Mouse (Mus musculus) splenic B cell, adult 2 months (primary cell): ENCODE results near the gene Slco3a1.

Experiments
- DNase-seq: peaks from one replicate; pipeline ENCODE4 v3.0.0-alpha.2; 2011; ENCODE audit warnings: low read depth, low spot score
- H3K27me3 ChIP-seq: 2 replicates; pipeline ENCODE4 v1.6.1; 2012; ENCODE audit warnings: mild to moderate bottlenecking, low read length, moderate library complexity, mixed read lengths; ENCODE audit not compliant: control insufficient read depth, poor library complexity, insufficient read depth, severe bottlenecking
- H3K36me3 ChIP-seq: 2 replicates; pipeline ENCODE4 v1.6.1; 2012; ENCODE audit warnings: mild to moderate bottlenecking, low read length, moderate library complexity, mixed read lengths; ENCODE audit not compliant: control insufficient read depth, poor library complexity, insufficient read depth, severe bottlenecking

The Slco3a1 gene

DNA sequence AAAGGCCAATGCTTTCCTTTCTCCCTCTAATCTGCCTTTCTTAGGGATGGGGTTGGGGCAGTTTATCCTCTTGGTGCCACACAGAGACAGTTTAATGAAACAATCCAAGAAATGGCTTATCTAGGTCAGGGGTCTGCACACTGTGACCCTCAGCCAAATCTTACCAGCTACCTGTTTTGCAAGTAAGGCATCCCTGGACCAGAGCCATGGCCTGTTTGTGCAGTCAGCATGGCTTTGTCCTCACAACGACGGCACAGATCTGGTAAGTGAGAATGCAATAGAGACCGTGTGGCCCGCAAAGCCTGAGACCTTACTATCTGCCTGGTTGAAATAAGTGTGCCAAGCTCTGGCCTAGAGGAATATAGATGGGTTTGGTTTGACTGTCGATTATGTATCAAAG lies 36.3 kb downstream of the Slco3a1 start:
- no peaks in the 10 kb centered on the region for H3K36me3 ChIP-seq
- DNase-seq, result no peak
- no peaks in the 10 kb centered on the region for H3K27me3 ChIP-seq

GRCm38 (mm10) chr7:74510676-74511075 lies 43.9 kb downstream of the Slco3a1 start:
- DNase-seq, result no peak
- Histone ChIP-seq H3K36me3 (no peaks in the 10 kb centered on the region), H3K27me3 (no peaks in the 10 kb centered on the region; the same call in 1 of the 2 replicates)

- no peak for DNase-seq
Measured at GRCm38 (mm10) chr7:74508205-74508604, 46.4 kb downstream of the Slco3a1 start.

GRCm38 (mm10) chr7:74506856-74507255 lies 47.7 kb downstream of the Slco3a1 start:
- DNase-seq, result no peak
- H3K27me3 ChIP-seq, result no peaks in the 10 kb centered on the region; the same call in 1 of the 2 replicates
- H3K36me3 ChIP-seq, result no peaks in the 10 kb centered on the region

More at GRCm38 (mm10) chr7:74508205-74508604, 46.4 kb downstream of the Slco3a1 start:
- no peaks in the 10 kb centered on the region; the same call in 1 of the 2 replicates for H3K27me3 ChIP-seq
- H3K36me3 ChIP-seq, result no peaks in the 10 kb centered on the region

- no peaks in the 10 kb centered on the region; the same call in 1 of the 2 replicates for H3K27me3 ChIP-seq
- no peak for DNase-seq
- H3K36me3 ChIP-seq, result no peaks in the 10 kb centered on the region
Measured at GRCm38 (mm10) chr7:74505635-74506034, 48.9 kb downstream of the Slco3a1 start.

- DNase-seq, result no peak
- H3K36me3 ChIP-seq, result no peaks in the 10 kb centered on the region
- H3K27me3 ChIP-seq, result no peaks in the 10 kb centered on the region
Measured at GRCm38 (mm10) chr7:74501187-74501586, 53.4 kb downstream of the Slco3a1 start.

- no peaks in the 10 kb centered on the region for H3K27me3 ChIP-seq
- no peak for DNase-seq
- no peaks in the 10 kb centered on the region for H3K36me3 ChIP-seq
Measured at GRCm38 (mm10) chr7:74499470-74499869, 55.1 kb downstream of the Slco3a1 start.

DNA sequence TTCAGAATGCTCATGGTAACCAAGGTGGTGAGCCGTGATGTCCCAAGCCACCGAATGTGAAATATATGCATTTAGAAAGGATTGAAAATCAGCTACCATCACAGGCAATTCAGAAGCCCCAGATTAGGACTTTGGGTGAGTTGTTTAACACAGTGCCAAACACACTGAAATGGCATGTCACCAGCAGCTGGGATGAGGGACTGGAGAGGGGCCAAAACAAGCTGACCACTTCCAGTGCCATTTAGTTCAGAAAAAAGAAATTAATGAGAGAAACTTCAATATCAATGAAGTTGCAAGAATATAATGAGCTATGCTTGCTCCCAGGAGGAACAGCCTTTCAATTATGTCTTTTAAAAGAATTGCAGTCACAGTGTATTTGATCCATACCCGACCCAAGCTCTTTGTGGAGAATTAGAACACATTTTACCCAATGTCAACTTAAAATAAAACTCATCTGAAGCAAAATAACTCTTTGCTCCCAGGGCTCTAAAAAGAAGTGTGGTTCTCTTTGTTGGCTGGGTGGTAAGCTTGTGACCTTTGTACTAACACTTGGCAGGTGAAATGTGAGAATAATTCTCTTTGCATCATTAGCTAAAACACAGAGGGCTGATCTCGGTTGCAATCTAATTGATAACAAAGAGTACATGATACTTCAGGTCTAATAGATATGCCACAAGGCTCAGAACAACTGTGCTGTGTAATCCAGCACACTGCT lies 56.2 kb downstream of the Slco3a1 start:
- H3K27me3 ChIP-seq, result no peaks in the 10 kb centered on the region
- H3K36me3 ChIP-seq, result no peaks in the 10 kb centered on the region
- DNase-seq, result no peak

DNA sequence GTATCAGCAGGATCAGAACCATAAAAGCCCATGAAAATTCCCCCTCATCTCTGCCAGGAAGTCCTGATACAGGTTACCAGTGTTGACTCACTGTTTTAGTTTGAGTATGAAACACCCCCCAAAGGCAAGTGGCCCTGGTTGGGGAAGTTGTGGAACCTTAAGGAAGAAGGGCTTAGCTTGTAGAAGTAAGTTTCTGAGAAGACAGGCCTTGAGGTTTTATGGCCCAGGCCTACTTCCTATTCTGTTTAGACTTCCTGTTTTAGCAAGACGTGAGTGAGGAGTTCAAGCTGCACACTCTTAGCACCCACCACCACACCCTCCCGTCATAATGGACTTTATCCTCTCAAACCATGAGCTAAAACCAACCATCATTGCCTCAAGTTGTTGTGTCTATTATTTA lies 57.4 kb downstream of the Slco3a1 start:
- DNase-seq, result no peak
- H3K27me3 ChIP-seq, result no peaks in the 10 kb centered on the region
- no peaks in the 10 kb centered on the region for H3K36me3 ChIP-seq

DNA sequence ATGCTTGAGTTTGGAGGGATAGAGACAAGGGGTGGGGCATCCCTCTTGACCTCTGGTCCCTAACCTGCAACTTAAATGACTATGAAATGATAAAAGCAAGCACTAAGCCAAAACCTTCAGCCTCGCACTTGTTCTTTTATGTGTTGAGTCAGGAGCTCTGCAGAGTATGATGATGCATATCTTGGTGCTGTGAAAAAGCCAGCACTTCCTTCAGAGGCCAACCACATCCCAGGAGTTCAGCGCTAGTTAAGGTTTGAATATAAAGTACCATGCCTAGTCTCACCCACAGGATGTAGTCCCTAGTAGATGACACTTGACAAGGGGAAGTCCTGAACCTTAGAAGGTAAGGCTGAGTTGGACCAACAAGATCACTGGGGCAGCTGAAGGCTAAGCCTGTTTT lies 59.1 kb downstream of the Slco3a1 start:
- Histone ChIP-seq H3K27me3 (no peaks in the 10 kb centered on the region), H3K36me3 (no peaks in the 10 kb centered on the region)
- no peak for DNase-seq

- no peak for DNase-seq
Measured at GRCm38 (mm10) chr7:74493775-74494174, 60.8 kb downstream of the Slco3a1 start.

DNA sequence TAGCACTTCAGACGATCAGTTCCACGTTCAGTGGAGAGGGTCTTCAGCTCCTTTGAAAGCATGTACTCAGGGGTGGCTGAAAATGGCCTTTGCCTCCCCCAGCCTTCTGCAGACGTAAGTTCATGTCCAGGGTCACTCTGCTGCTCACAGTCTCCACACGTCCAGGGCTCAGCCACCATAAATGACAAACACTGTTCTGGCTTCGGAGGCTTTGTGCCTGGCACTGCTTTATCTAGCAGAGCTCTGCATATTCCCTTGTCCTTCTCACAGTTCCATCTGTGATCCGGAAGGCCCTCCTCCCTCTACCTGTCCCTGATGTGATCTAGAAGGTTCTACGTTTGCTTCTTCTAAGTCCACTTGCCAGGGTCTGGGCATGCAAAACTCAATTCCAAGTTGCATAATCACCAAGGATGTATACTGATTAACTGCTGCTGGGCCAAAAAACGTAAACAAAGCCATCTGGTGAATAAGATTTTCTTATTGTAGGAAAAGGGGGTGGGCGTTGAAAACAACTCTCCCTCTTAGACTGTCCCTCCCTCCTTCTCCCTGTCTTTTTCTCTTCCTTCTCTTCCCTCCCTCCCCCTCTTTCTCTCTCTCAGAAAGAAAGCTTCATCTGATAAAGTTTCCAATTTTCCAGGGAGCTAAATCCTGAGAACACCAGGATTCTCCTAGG lies 62.8 kb downstream of the Slco3a1 start:
- DNase-seq, result no peak
- Histone ChIP-seq H3K27me3 (no peaks in the 10 kb centered on the region), H3K36me3 (no peaks in the 10 kb centered on the region)

More at GRCm38 (mm10) chr7:74493775-74494174, 60.8 kb downstream of the Slco3a1 start:
- Histone ChIP-seq H3K36me3 (no peaks in the 10 kb centered on the region), H3K27me3 (no peaks in the 10 kb centered on the region)

DNA sequence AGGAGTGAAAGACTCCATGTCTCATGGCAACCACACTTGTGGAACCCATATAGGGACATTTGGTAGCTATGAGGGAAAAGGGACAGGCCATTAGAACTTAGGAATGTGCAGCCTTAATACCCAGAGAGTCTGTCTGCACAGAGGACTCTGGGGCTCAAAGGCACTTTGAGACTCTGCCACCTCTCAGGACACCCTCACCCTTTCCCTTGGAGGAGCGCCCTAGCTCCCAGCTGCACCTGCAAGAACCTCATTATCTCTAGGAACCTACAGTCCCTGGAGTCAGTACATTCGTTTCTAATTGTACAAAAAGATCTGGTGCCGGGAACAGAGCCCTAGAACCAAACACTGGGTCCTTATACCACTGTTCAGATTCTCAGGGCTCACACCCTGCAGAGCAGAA lies 66.4 kb downstream of the Slco3a1 start:
- H3K27me3 ChIP-seq, result no peaks in the 10 kb centered on the region
- no peaks in the 10 kb centered on the region for H3K36me3 ChIP-seq
- DNase-seq, result no peak

- Histone ChIP-seq H3K36me3 (no peaks in the 10 kb centered on the region), H3K27me3 (no peaks in the 10 kb centered on the region)
- DNase-seq, result no peak
Measured at GRCm38 (mm10) chr7:74487727-74488126, 66.9 kb downstream of the Slco3a1 start.

DNA sequence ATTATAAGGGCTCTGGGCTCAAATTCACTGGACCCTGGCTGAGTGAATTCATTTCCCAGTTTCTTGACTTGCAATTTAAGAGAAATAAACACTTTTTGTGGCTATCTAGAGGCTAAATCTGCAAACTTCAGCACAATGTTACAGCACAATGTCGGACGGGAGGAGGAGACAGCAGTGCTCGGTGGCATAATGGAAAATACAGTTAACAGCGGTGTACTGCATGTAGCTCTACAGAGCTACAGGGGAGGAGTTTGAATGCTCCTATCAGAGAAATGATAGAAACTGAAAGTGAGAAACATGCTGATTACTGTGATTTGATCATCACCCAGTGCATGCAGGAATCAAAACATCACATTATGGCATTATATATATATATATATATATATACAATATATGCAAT lies 68.5 kb downstream of the Slco3a1 start:
- Histone ChIP-seq H3K36me3 (no peaks in the 10 kb centered on the region), H3K27me3 (no peaks in the 10 kb centered on the region)
- DNase-seq, result no peak
